Comparison of ENCODE assay signal across 8 mouse cellular contexts in genomic region chr5:102845800-102846199, GRCm38 (mm10).
DNase-seq lines count a peak whose midpoint lies in the region; ATAC-seq and TF ChIP-seq lines count a peak whose summit lies in the region.
"Had no signal": no experiment of that assay in that cellular context is flagged by ENCODE, and none has a peak within 500 bp of the region (broad histone marks: within the 10 kb centered on the region; RNA-seq: fewer than 3 reads in every experiment).

No protein-coding gene starts in this region.

- H3K27ac ChIP-seq in lung, embryonic 14.5 days (ENCODE audit: low read depth): 0 out of 2 replicates have a peak overlapping the region, but pooled peaks have one; percentile 10
- H3K27ac ChIP-seq in hindbrain, embryonic 10.5 days: peak overlapping the region; percentile 85; the same call in 1 of the 2 replicates
- no peak overlapping the region for H3K27ac ChIP-seq in liver, embryonic 14.5 days
- H3K27ac ChIP-seq in stomach, postnatal 0 days (replicated peaks): peak overlapping the region; percentile 63; the same call in 1 of the 2 replicates

- DNase-seq in lung, embryonic 14.5 days: no peak
- DNase-seq in lung, postnatal 14 days: no peak
- no peak for DNase-seq in hindbrain, embryonic 10.5 days (ENCODE audit: low spot score)
- no peak for DNase-seq in liver, embryonic 14.5 days (ENCODE audit: low read depth in 3 of 3, low spot score in 3 of 3)
- DNase-seq in stomach, postnatal 0 days (ENCODE audit: low spot score): no peak
- DNase-seq in cerebellum, adult 18-20 months: no peak
- no peak for DNase-seq in ovary, postnatal 10 days (ENCODE audit: low spot score)

- no peaks in the 10 kb centered on the region for H3K4me1 ChIP-seq in lung, embryonic 14.5 days (ENCODE audit: insufficient read depth)
- H3K4me1 ChIP-seq in hindbrain, embryonic 10.5 days (replicated peaks): peaks cover 34% of the 10 kb centered on the region
- H3K4me1 ChIP-seq in liver, embryonic 14.5 days (replicated peaks; ENCODE audit: control insufficient read depth in 2 of 2, insufficient read depth in 2 of 2, low read length in 1 of 2): no peaks in the 10 kb centered on the region
- no peaks in the 10 kb centered on the region; the same call in 1 of the 2 replicates for H3K4me1 ChIP-seq in stomach, postnatal 0 days (replicated peaks; ENCODE audit: control insufficient read depth, insufficient read depth)

- TF ChIP-seq EP300 in liver, embryonic 14.5 days (IDR thresholded peaks at IDR 0.05; ENCODE audit: low read depth): no peak
- no peak for TF ChIP-seq EP300 in stomach, postnatal 0 days (optimal IDR thresholded peaks at IDR 0.05)

- H3K4me2 ChIP-seq in lung, embryonic 14.5 days: peak overlapping the region; percentile 73
- peak overlapping the region; percentile 49 for H3K4me2 ChIP-seq in liver, embryonic 14.5 days (ENCODE audit: low read depth)
- H3K4me2 ChIP-seq in stomach, postnatal 0 days (replicated peaks; ENCODE audit: low read depth): peak overlapping the region; percentile 62

- H3K9me3 ChIP-seq in lung, embryonic 14.5 days (ENCODE audit: low read depth, low read length): no peaks in the 10 kb centered on the region
- no peaks in the 10 kb centered on the region for H3K9me3 ChIP-seq in hindbrain, embryonic 10.5 days
- H3K9me3 ChIP-seq in liver, embryonic 14.5 days (ENCODE audit: control insufficient read depth, low read length): no peaks in the 10 kb centered on the region
- H3K9me3 ChIP-seq in stomach, postnatal 0 days (ENCODE audit: control insufficient read depth, low read length): no peaks in the 10 kb centered on the region

- H3K9ac ChIP-seq in lung, embryonic 14.5 days: 0 out of 2 replicates have a peak overlapping the region, but pooled peaks have one; percentile 48
- H3K9ac ChIP-seq in liver, embryonic 14.5 days (replicated peaks): no peak overlapping the region
- peak overlapping the region; percentile 47 for H3K9ac ChIP-seq in stomach, postnatal 0 days (ENCODE audit: low read length)

- TF ChIP-seq CTCF in lung, embryonic 14.5 days (IDR thresholded peaks at IDR 0.05; ENCODE audit: low read depth): no peak
- TF ChIP-seq CTCF in liver, embryonic 14.5 days (IDR thresholded peaks at IDR 0.05; ENCODE audit: low read depth): no peak
- TF ChIP-seq CTCF in stomach, postnatal 0 days (IDR thresholded peaks at IDR 0.05; ENCODE audit: low read depth): no peak

- ATAC-seq in lung, embryonic 14.5 days (ENCODE audit: insufficient read depth): no peak
- no peak for ATAC-seq in liver, embryonic 14.5 days (ENCODE audit: insufficient read depth)
- ATAC-seq in stomach, postnatal 0 days (ENCODE audit: low FRiP score, low TSS enrichment): no peak

- 12% methylated on average over 11 of the region's 11 CpGs for WGBS in lung, embryonic 14.5 days
- WGBS in hindbrain, embryonic 10.5 days: 14% methylated on average over 11 of the region's 11 CpGs
- 16% methylated on average over 11 of the region's 11 CpGs for WGBS in liver, embryonic 14.5 days (ENCODE audit: insufficient replicate concordance)
- WGBS in stomach, postnatal 0 days: 28% methylated on average over 11 of the region's 11 CpGs

- peak overlapping the region; percentile 30 for H3K4me3 ChIP-seq in lung, embryonic 14.5 days (ENCODE audit: low read depth, low read length)
- H3K4me3 ChIP-seq in hindbrain, embryonic 10.5 days: peak overlapping the region; percentile 59
- H3K4me3 ChIP-seq in liver, embryonic 14.5 days (ENCODE audit: insufficient read depth in 1 of 2, low read depth in 2 of 2, low read length in 2 of 2): no peak overlapping the region; a peak in 1 of 4 replicates
- H3K4me3 ChIP-seq in stomach, postnatal 0 days (ENCODE audit: low read depth, low read length): peak overlapping the region; percentile 41

- no peaks in the 10 kb centered on the region for H3K27me3 ChIP-seq in lung, embryonic 14.5 days (ENCODE audit: insufficient read depth, low read length)
- H3K27me3 ChIP-seq in hindbrain, embryonic 10.5 days (ENCODE audit: insufficient read depth, poor library complexity, severe bottlenecking): peaks cover 7% of the 10 kb centered on the region; the same call in 1 of the 2 replicates
- no peaks in the 10 kb centered on the region for H3K27me3 ChIP-seq in liver, embryonic 14.5 days (ENCODE audit: control insufficient read depth, insufficient read depth, low read length)
- H3K27me3 ChIP-seq in stomach, postnatal 0 days (ENCODE audit: control insufficient read depth, insufficient read depth, low read length): no peaks in the 10 kb centered on the region
- H3K27me3 ChIP-seq: Patski had no signal

- no peaks in the 10 kb centered on the region for H3K36me3 ChIP-seq in lung, embryonic 14.5 days (ENCODE audit: insufficient read depth)
- no peaks in the 10 kb centered on the region for H3K36me3 ChIP-seq in hindbrain, embryonic 10.5 days
- H3K36me3 ChIP-seq in liver, embryonic 14.5 days (replicated peaks; ENCODE audit: control insufficient read depth, insufficient read depth, low read depth): no peaks in the 10 kb centered on the region
- H3K36me3 ChIP-seq in stomach, postnatal 0 days (ENCODE audit: control insufficient read depth, insufficient read depth, low read length): no peaks in the 10 kb centered on the region

Comparison
In these comparisons a context has a peak if more than half of its experiments do, and no peak if none do; other contexts are left out.
1. H3K4me3 ChIP-seq: peak in lung, embryonic 14.5 days (single experiment), hindbrain, embryonic 10.5 days (single experiment) and stomach, postnatal 0 days (single experiment); none in liver, embryonic 14.5 days (0 of 2).
2. Peak in every context shown above with its lines, with median percentiles within 50 percentile points of each other: H3K4me2 ChIP-seq.